Comparison of ENCODE assay signal across 1 mouse cellular context in the genomic region with DNA sequence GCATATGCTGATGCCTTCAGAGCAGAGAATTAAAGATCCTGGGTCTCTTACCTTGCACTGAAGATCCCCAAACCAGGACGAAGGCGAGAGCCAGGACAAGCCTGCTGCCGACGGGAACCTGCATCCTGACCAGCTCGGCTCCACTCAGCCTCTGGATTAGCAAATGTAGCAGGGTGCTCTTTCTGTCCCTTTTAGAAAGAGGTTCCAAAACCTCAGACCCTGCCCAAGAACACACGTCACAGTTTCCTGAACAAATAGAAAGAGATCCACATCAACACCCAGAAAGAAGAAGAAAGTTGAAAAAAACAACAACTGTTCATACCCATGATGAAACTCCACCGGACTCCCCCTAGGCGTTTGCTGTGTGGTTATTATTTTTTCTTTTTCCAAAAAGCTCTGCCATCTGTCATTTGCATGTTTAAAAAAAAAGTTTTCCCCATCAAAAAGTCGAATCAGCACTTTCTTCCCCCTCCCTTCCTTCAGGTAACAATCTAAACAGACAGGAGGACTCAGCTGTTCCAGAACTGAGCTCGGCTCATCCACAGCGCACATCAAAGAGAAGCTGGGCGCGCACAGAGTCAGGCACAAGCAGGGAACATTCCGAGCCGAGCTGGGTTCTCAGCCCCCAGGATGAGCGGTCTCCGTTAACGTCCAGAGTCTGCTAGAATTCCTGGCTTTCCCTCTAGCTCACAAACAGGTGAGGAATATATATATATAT.
TF ChIP-seq lines count a peak whose summit lies in the region.

No protein-coding gene starts in this region.

TF ChIP-seq in CH12.LX, 34 proteins besides CTCF, POLR2A, EP300 and RAD21:
- TF ChIP-seq CHD1 (IDR thresholded peaks at IDR 0.05; ENCODE audit: low read depth, low read length) (no peak), MAZ (IDR thresholded peaks at IDR 0.05; ENCODE audit: low read depth, low read length) (peak; percentile 48; the same call in 1 of the 2 replicates), ZNF384 (IDR thresholded peaks at IDR 0.05; ENCODE audit: low read depth, low read length) (peak; percentile 95), IRF4 (IDR thresholded peaks at IDR 0.05; ENCODE audit: low read depth, low read length) (peak; percentile 73), E2F4 (IDR thresholded peaks at IDR 0.05; ENCODE audit: insufficient replicate concordance, low read depth, low read length) (no peak), CHD2 (IDR thresholded peaks at IDR 0.05; ENCODE audit: low read length) (no peak; the same call in 1 of the 2 replicates), MAFK (IDR thresholded peaks at IDR 0.05; ENCODE audit: insufficient replicate concordance, low read length) (peak; percentile 100), HCFC1 (IDR thresholded peaks at IDR 0.05; ENCODE audit: low read depth, low read length) (peak; percentile 52), USF2 (conservative IDR thresholded peaks at IDR 0.05; ENCODE audit: low read depth, low read length) (no peak), UBTF (IDR thresholded peaks at IDR 0.05; ENCODE audit: low read depth, low read length) (no peak), NELFE (IDR thresholded peaks at IDR 0.05; ENCODE audit: low read depth, low read length) (peak; percentile 91), MYC (IDR thresholded peaks at IDR 0.05; ENCODE audit: low read depth, low read length) (peak; percentile 66; the same call in 1 of the 2 replicates), ELF1 (IDR thresholded peaks at IDR 0.05; ENCODE audit: low read depth, low read length) (peak; percentile 49), BHLHE40 (IDR thresholded peaks at IDR 0.05; ENCODE audit: low read depth, low read length) (peak; percentile 31), ZC3H11A (IDR thresholded peaks at IDR 0.05; ENCODE audit: low read depth, low read length) (no peak), PAX5 (IDR thresholded peaks at IDR 0.05; ENCODE audit: low read length) (no peak), RCOR1 (conservative IDR thresholded peaks at IDR 0.05; ENCODE audit: low read depth, low read length) (no peak), ZMIZ1 (IDR thresholded peaks at IDR 0.05; ENCODE audit: low read depth, low read length) (peak; percentile 84; the same call in 1 of the 2 replicates), SIN3A (IDR thresholded peaks at IDR 0.05; ENCODE audit: low read length) (peak; percentile 84), GABPA (IDR thresholded peaks at IDR 0.05; ENCODE audit: insufficient replicate concordance, low read depth, low read length) (no peak), JUN (IDR thresholded peaks at IDR 0.05; ENCODE audit: insufficient read depth, low read depth, low read length) (no peak), KAT2A (IDR thresholded peaks at IDR 0.05; ENCODE audit: insufficient replicate concordance, low read length) (no peak), POLR2AphosphoS2 (IDR thresholded peaks at IDR 0.05; ENCODE audit: low read depth, low read length) (peak; percentile 92), JUND (conservative IDR thresholded peaks at IDR 0.05; ENCODE audit: low read depth, low read length) (peak; percentile 51; the same call in 1 of the 2 replicates), TBP (conservative IDR thresholded peaks at IDR 0.05; ENCODE audit: low read depth, low read length) (peak; percentile 96), TCF12 (IDR thresholded peaks at IDR 0.05; ENCODE audit: low read depth, low read length) (peak; percentile 76), NRF1 (IDR thresholded peaks at IDR 0.05; ENCODE audit: low read depth, low read length) (no peak), MAX (IDR thresholded peaks at IDR 0.05; ENCODE audit: low read length) (no peak), MXI1 (IDR thresholded peaks at IDR 0.05; ENCODE audit: low read depth, low read length) (peak; percentile 78; the same call in 1 of the 2 replicates), SMC3 (IDR thresholded peaks at IDR 0.05; ENCODE audit: low read depth, low read length) (no peak), USF1 (IDR thresholded peaks at IDR 0.05; ENCODE audit: low read depth, low read length) (no peak), ZKSCAN1 (IDR thresholded peaks at IDR 0.05; ENCODE audit: borderline replicate concordance, low read depth, low read length) (no peak), ETS1 (conservative IDR thresholded peaks at IDR 0.05; ENCODE audit: low read depth, low read length) (peak; percentile 97), MEF2A (IDR thresholded peaks at IDR 0.05; ENCODE audit: borderline replicate concordance, low read depth, low read length) (peak; percentile 62; the same call in 1 of the 2 replicates)
